Mouse (Mus musculus) E14TG2a.4 (cell line): ENCODE data around the gene Trappc10.

Experiments used
- CTCF ChIP-seq: conservative IDR thresholded peaks from 2 replicates; pipeline ENCODE4 v1.5.1; 2014; ENCODE audit warnings: low read length
- NANOG ChIP-seq: IDR thresholded peaks from 2 replicates; pipeline ENCODE4 v1.6.1; 2014; ENCODE audit warnings: borderline replicate concordance, low read length, mixed read lengths
- POU5F1 ChIP-seq: IDR thresholded peaks from 2 replicates; pipeline ENCODE4 v1.6.1; 2014; ENCODE audit warnings: low read length, borderline replicate concordance

DNA sequence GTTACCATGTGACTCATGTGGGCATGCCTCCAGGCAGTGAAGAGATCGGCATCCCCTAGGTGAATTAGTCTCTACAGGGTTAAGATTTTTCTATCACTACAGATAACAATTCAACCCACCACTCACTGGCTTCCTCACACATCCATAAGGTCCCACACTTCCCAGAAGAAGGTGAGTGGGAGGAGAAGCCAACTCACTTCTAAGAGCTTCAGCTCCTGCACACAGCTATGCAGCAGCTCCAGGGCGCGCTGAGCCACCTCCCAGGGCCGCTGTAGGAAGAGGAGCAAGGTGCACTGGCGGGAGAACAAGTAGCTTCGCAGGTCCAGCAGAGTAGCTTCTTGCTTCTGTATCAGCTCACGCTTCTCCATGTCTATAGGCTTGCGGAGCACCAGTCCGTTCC, 30.1 kb downstream of the Trappc10 start:
- TF ChIP-seq CTCF (no peak), POU5F1 (no peak), NANOG (no peak)
